Mouse (Mus musculus) forebrain, postnatal 0 days (tissue): ENCODE data around the gene Vps37b. TPM values are rescaled to one million over a fixed set of nuclear protein-coding genes. Genes with fewer than 3 reads are reported as not detected.

ENCODE experiments used
- ATAC-seq: fragments of 200-750 bp; cut with Nextera tagmentation; 2 replicates; pipeline ENCODE4 v1.8.0; 2017; ENCODE audit warnings: mild to moderate bottlenecking, moderate library complexity
- DNase-seq: peaks from one replicate; pipeline ENCODE4 v3.0.0-alpha.2; 2015
- H3K27ac ChIP-seq: fragments of 300-500 bp; sonication (generic); 2 replicates; pipeline ENCODE4 v1.5.1; 2014; ENCODE audit warnings: low read depth, mild to moderate bottlenecking, antibody characterized with exemption, low read length, moderate library complexity, mixed read lengths
- H3K27me3 ChIP-seq: fragments of 300-500 bp; sonication (generic); 2 replicates; pipeline ENCODE4 v1.6.1; 2014; ENCODE audit warnings: mild to moderate bottlenecking, low read length, mixed read lengths; ENCODE audit not compliant: insufficient read depth
- H3K36me3 ChIP-seq: fragments of 300-500 bp; sonication (generic); 2 replicates; pipeline ENCODE4 v1.6.1; 2014; ENCODE audit warnings: mild to moderate bottlenecking, moderate library complexity; ENCODE audit not compliant: insufficient read depth
- H3K4me1 ChIP-seq: fragments of 300-500 bp; sonication (generic); 2 replicates; pipeline ENCODE4 v1.6.1; 2014; ENCODE audit warnings: antibody characterized with exemption; ENCODE audit not compliant: insufficient read depth
- H3K4me2 ChIP-seq: fragments of 300-500 bp; sonication (generic); 2 replicates; pipeline ENCODE4 v1.6.1; 2014; ENCODE audit warnings: low read depth, mild to moderate bottlenecking, moderate library complexity
- H3K4me3 ChIP-seq: fragments of 300-500 bp; sonication (generic); 2 replicates; pipeline ENCODE4 v1.5.1; 2014; ENCODE audit warnings: low read depth, low read length, mixed read lengths
- H3K9ac ChIP-seq: fragments of 300-500 bp; sonication (generic); 2 replicates; pipeline ENCODE4 v1.6.1; 2014; ENCODE audit warnings: mild to moderate bottlenecking
- H3K9me3 ChIP-seq: fragments of 300-500 bp; sonication (generic); 2 replicates; pipeline ENCODE4 v1.6.1; 2016; ENCODE audit warnings: low read length
- CTCF ChIP-seq: sonication (generic); IDR thresholded peaks from 2 replicates; pipeline ENCODE4 v1.5.1; 2016; ENCODE audit warnings: antibody characterized with exemption, control low read depth, low read depth
- WGBS: fragments of 180-500 bp; shearing (Covaris S2); extraction: QIAGEN DNeasy Blood & Tissue Kit; methylation state at CpG from one replicate; pipeline ENCODE4 v1.1.7; 2014; 5-methylcytosine and 5-hydroxymethylcytosine counted together
- polyA plus RNA-seq: library from polyadenylated mRNA; unstranded; fragments of >200 nt; fragmentation: Nextera tagmentation; extraction: Ambion mirVana; gene quantifications from 2 replicates; pipeline ENCODE4 v1.2.1, GENCODE M21; 2015
- total RNA-seq: library from RNA; depleted of rRNA; stranded (reverse); fragments of >200 nt; gene quantifications from 2 replicates; pipeline ENCODE4 v1.2.3, GENCODE M21; 2014

Vps37b gene
- total and polyA plus RNA-seq, 2 experiments from 2014 or later: 62.0 to 76.5 TPM

DNA sequence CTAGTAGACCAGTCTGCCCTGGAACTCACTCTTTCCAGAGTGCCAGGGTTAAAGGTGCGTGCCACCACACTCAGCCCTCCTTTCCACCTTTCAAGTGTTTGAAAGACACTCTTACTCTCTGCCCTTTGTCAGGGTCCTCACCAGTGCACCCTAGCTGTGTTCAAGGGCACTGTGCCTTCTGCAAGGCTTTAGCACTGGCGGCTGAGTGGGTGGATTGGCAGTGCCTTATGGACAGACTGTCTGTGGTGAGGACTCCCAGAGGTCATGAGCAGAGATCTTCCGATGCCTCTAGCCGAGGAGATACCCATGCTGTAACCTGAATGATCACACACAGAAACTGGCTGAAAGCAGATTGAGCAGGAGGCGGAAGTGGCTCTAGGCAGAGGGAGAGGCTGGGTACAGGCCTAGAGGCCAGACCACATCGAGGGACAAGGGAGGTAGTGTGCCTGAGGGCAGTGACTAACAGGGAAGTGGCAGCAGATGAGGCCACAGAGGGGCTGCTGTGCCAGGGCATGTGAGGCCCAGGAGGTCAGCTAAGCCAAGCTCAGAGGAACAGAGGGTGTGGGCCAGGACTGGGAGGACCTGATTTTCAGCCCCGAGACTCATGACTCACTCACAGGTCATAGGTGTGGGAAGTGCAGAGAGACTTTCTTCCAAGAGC is 14.8 kb upstream of the Vps37b start:
- no peaks in the 10 kb centered on the region for H3K9me3 ChIP-seq
- no peak overlapping the region for H3K9ac ChIP-seq
- H3K36me3 ChIP-seq: no peaks in the 10 kb centered on the region
- no peaks in the 10 kb centered on the region for H3K27me3 ChIP-seq
- no peak for TF ChIP-seq CTCF
- no peak overlapping the region for H3K4me3 ChIP-seq
- no peak for ATAC-seq
- no peak for DNase-seq
- peaks cover 9% of the 10 kb centered on the region; the same call in 1 of the 2 replicates for H3K4me1 ChIP-seq
- WGBS: 81% methylated on average over 7 of the region's 7 CpGs
- H3K27ac ChIP-seq: no peak overlapping the region
- H3K4me2 ChIP-seq: no peak overlapping the region

- H3K27me3 ChIP-seq: no peaks in the 10 kb centered on the region
- TF ChIP-seq CTCF: no peak
- H3K27ac ChIP-seq: peak overlapping the region; percentile 75
- H3K4me1 ChIP-seq: peaks cover 9% of the 10 kb centered on the region; the same call in 1 of the 2 replicates
- no peak overlapping the region for H3K4me2 ChIP-seq
- H3K4me3 ChIP-seq: no peak overlapping the region
- ATAC-seq (peak; percentile 16; the same call in 1 of the 2 replicates), DNase-seq (peak; percentile 68)
- no peak overlapping the region for H3K9ac ChIP-seq
- no peaks in the 10 kb centered on the region for H3K9me3 ChIP-seq
- H3K36me3 ChIP-seq: no peaks in the 10 kb centered on the region
- WGBS: 21% methylated on average over 11 of the region's 11 CpGs
Observed at GRCm38 (mm10) chr5:124045453-124046010, 13.5 kb upstream of the Vps37b start.

DNA sequence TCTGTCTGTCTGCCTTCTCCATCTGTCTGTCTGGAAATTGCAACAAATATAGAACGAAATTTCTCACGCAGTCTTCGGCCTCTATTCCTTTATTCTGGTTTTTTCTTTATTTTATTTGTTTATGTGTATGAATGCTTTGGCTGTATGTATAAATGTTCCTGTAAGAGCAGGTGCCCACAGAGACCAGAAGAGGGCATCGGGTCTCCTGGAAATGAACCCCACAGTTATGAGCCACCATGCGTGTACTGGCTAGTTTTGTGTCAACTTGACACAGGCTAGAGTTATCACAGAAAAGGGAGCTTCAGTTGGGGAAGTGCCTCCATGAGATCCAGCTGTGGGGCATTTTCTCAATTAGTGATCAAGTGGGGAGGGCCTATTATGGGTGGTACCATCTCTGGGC is 11.9 kb upstream of the Vps37b start:
- peak; percentile 33; the same call in 1 of the 2 replicates for ATAC-seq
- H3K9me3 ChIP-seq: no peaks in the 10 kb centered on the region
- H3K9ac ChIP-seq: no peak overlapping the region
- no peak overlapping the region for H3K4me3 ChIP-seq
- DNase-seq: no peak
- H3K36me3 ChIP-seq: no peaks in the 10 kb centered on the region
- peak overlapping the region; percentile 85 for H3K27ac ChIP-seq
- no peak overlapping the region for H3K4me2 ChIP-seq
- no peaks in the 10 kb centered on the region for H3K27me3 ChIP-seq
- 37% methylated on average over 5 of the region's 5 CpGs for WGBS
- peak; percentile 43 for TF ChIP-seq CTCF
- peaks cover 9% of the 10 kb centered on the region; the same call in 1 of the 2 replicates for H3K4me1 ChIP-seq

- no peaks in the 10 kb centered on the region for H3K27me3 ChIP-seq
- H3K36me3 ChIP-seq: no peaks in the 10 kb centered on the region
- no peak for TF ChIP-seq CTCF
- peaks cover 9% of the 10 kb centered on the region; the same call in 1 of the 2 replicates for H3K4me1 ChIP-seq
- peak; percentile 82 for DNase-seq
- peak overlapping the region; percentile 85 for H3K27ac ChIP-seq
- no peak overlapping the region for H3K4me3 ChIP-seq
- H3K4me2 ChIP-seq: no peak overlapping the region
- 22% methylated on average over 10 of the region's 10 CpGs for WGBS
- peak; percentile 94 for ATAC-seq
- no peaks in the 10 kb centered on the region for H3K9me3 ChIP-seq
- H3K9ac ChIP-seq: no peak overlapping the region
Observed at GRCm38 (mm10) chr5:124043212-124043978, 11.3 kb upstream of the Vps37b start.

DNA sequence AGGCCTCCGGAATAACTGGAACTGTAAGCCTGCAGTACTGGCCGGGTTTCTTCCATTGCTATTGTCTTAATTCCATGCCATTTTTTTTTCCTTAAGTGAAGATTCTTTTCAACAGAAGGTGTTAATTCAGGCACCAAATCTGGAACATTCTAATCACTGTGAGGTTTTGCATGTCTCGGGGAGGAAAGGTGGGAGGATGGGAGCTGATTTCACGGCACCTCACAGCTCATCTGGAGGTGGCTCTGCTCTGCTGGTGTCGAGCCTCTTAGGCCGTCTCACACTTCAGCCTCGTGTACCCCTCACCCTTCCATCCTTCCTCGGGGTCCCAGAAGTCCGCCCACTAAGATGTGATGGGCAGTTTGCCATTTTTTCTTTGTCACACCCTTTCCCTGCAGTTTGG is 9.0 kb upstream of the Vps37b start:
- H3K27ac ChIP-seq: no peak overlapping the region
- H3K9ac ChIP-seq: no peak overlapping the region
- H3K4me1 ChIP-seq: peaks cover 9% of the 10 kb centered on the region; the same call in 1 of the 2 replicates
- H3K4me3 ChIP-seq: no peak overlapping the region
- H3K9me3 ChIP-seq: no peaks in the 10 kb centered on the region
- no peak for TF ChIP-seq CTCF
- 56% methylated on average over 9 of the region's 9 CpGs for WGBS
- DNase-seq (no peak), ATAC-seq (no peak)
- no peak overlapping the region for H3K4me2 ChIP-seq
- no peaks in the 10 kb centered on the region for H3K27me3 ChIP-seq
- no peaks in the 10 kb centered on the region for H3K36me3 ChIP-seq

DNA sequence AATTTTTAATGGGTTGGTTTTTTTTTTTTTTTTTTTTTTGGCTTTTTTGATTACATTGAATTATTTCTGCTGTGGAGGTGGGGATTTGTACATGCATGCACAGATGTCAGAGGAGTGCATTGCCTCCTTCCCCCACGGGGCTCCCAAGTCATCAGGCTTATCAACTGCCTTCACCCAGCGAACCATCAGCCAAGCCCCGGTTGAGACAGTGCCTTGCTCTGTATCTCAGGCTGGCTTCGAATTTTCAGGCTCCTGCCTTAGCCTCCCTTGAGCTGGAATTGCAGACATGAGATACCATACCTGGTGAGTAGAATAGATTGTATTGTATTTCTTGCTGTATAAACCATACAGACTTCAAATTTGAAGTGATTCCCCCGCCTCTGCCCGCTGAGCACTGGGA is 7.5 kb upstream of the Vps37b start:
- 91% methylated on average over 6 of the region's 6 CpGs for WGBS
- H3K4me2 ChIP-seq: no peak overlapping the region
- H3K9me3 ChIP-seq: no peaks in the 10 kb centered on the region
- 0 out of 2 replicates have a peak, but pooled peaks cover 3% of the 10 kb centered on the region for H3K4me1 ChIP-seq
- no peak for TF ChIP-seq CTCF
- no peak for DNase-seq
- no peaks in the 10 kb centered on the region for H3K27me3 ChIP-seq
- H3K27ac ChIP-seq: no peak overlapping the region
- H3K4me3 ChIP-seq: no peak overlapping the region
- H3K9ac ChIP-seq: no peak overlapping the region
- no peaks in the 10 kb centered on the region for H3K36me3 ChIP-seq
- no peak for ATAC-seq

DNA sequence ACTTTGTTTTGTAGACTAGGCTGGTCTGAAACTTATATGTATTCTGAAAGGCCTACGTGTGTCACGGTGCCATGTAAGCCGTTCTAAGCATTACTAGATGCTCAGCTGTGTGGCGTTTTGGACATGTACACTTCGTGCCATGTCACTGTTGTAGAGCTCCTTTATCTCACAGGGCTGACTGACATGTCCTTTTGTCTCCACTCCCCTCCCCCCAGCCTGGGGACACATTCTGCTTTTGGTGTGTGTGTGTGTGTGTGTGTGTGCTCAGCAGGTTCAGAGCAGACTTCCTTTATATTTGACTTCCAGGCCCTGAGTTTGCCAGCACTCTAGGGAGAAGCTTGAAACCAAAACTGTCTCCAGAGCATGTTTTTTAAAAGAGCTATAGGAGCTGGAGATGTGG is 4.8 kb upstream of the Vps37b start:
- no peak for ATAC-seq
- Histone ChIP-seq H3K27me3 (no peaks in the 10 kb centered on the region), H3K4me2 (no peak overlapping the region), H3K4me1 (no peaks in the 10 kb centered on the region), H3K27ac (no peak overlapping the region), H3K4me3 (no peak overlapping the region), H3K36me3 (no peaks in the 10 kb centered on the region), H3K9me3 (no peaks in the 10 kb centered on the region), H3K9ac (no peak overlapping the region)
- 19% methylated on average over 5 of the region's 5 CpGs for WGBS
- TF ChIP-seq CTCF: no peak
- DNase-seq: no peak
